Mouse (Mus musculus) E14TG2a.4 (cell line): ENCODE measurements around the gene Krt8.

Source experiments
- CTCF ChIP-seq: conservative IDR thresholded peaks from 2 replicates; pipeline ENCODE4 v1.5.1; 2014; ENCODE audit warnings: low read length
- NANOG ChIP-seq: IDR thresholded peaks from 2 replicates; pipeline ENCODE4 v1.6.1; 2014; ENCODE audit warnings: borderline replicate concordance, low read length, mixed read lengths
- POU5F1 ChIP-seq: IDR thresholded peaks from 2 replicates; pipeline ENCODE4 v1.6.1; 2014; ENCODE audit warnings: low read length, borderline replicate concordance

DNA sequence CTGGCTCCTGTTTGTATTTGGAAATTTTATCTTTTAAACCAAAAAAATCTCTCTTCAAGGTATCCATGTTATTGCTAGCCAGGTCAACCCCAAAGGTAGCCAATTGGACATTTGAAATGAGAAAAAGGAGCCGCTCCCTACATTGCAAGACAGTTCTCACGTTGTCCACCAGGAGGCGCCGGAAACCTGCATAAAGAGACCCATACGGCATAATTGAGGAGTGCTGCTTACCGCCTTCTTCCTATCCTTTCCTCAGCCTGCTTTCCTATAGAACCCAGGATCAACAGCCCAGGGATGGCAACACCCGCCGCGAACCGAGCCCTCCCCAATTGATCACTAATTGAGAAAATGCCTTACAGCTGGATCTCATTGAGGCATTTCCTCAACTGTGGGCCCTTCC, 16.2 kb downstream of the Krt8 start:
- TF ChIP-seq CTCF: peak; percentile 93
- no peak for TF ChIP-seq POU5F1
- no peak for TF ChIP-seq NANOG
